Mouse (Mus musculus): ENCODE measurements at regions not wholly inside any gene's neighbourhood (a gene's known extent, or its start where the extent isn't known, plus 50 kb on each side); places are given as distances from the start of the nearest gene placed in this dataset.

DNA sequence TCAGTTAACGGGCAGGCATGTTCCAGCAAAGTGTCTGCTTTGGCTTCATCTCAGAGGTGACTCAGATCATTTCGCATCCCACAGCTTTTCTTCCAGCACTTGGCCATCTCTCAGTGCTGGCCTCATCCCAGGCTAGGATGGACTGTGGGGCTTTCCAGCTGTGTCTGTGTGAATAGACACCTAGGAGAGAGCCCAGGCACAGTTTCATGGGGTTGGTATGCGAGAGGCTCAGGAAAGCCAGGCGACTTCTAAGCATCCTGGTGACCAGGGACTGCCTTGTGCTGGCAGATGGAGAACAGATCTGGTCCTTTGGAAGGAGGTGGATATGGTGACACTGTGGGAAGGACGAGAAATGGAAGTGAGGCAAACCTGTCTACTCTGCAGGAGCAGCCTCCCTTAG lies 182.9 kb downstream of the Cd83 start:
- H3K9me3 ChIP-seq (ENCODE audit: control insufficient read depth, low read length) = no peaks in the 10 kb centered on the region
- H3K4me3 ChIP-seq (ENCODE audit: low read depth, low read length) = no peak overlapping the region
- no peaks in the 10 kb centered on the region for H3K36me3 ChIP-seq (ENCODE audit: control insufficient read depth, insufficient read depth, low read length)
- H3K27me3 ChIP-seq (replicated peaks; ENCODE audit: control insufficient read depth, insufficient read depth, low read length) = no peaks in the 10 kb centered on the region
- no peak overlapping the region for H3K27ac ChIP-seq (ENCODE audit: low read depth)
- no peak for ATAC-seq (replicated peaks; ENCODE audit: low FRiP score, low TSS enrichment, low read depth)
- H3K4me2 ChIP-seq (ENCODE audit: low read length) = no peak overlapping the region
- DNase-seq (ENCODE audit: low spot score) = no peak
- H3K9ac ChIP-seq (ENCODE audit: low read length) = no peak overlapping the region
- H3K4me1 ChIP-seq (replicated peaks; ENCODE audit: control insufficient read depth, insufficient read depth, low read length) = peaks cover 7% of the 10 kb centered on the region; the same call in 1 of the 2 replicates
- WGBS = 72% methylated on average over 5 of the region's 5 CpGs

DNA sequence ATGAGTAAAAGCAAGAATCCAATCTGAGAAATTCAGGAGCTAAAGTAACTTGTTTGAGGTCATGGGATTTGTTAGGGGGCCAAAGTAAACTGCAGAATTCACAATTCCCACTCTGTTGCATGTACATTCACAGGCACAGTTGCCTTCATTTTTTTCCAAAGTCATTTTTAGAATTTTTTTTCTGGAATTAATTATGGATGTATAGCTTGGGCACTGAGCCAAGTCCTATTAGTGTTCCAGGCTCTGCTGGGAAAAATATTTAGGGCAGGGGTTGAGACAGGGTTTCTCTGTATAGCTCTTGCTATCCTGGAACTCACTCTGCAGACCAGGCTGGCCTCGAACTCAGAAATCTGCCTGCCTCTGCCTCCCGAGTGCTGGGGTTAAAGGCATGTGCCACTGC lies 188.3 kb downstream of the Cd83 start:
- ATAC-seq (replicated peaks; ENCODE audit: low FRiP score, low TSS enrichment, low read depth) = no peak

DNA sequence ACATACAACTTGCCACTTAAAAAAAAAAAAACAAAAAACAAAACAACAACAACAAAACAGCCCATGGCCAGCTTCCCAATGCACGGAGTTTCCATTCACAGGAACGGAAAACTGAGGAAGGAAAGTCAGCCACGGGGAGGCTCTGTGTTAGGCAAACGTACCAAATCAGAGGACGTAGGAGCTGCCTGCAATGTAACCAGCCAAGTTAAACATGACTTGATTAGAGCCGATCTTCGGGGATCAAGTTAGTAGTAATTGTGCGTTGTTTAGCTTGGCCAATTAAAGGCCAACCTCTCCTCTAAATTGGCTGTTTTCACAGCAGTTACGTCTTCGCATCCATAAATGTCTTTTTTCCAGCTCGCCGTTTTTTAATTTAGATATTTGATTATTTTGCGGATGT lies 190.7 kb downstream of the Cd83 start:
- ATAC-seq (replicated peaks; ENCODE audit: low FRiP score, low TSS enrichment, low read depth) = no peak
- WGBS = 78% methylated on average over 13 of the region's 13 CpGs
- DNase-seq (ENCODE audit: low spot score) = no peak

More for the DNA sequence above, 188.3 kb downstream of the Cd83 start:
- DNase-seq (ENCODE audit: low spot score) = no peak
- WGBS = 84% methylated on average over 2 of the region's 2 CpGs
- Histone ChIP-seq H3K9ac (ENCODE audit: low read length) (no peak overlapping the region), H3K4me3 (ENCODE audit: low read depth, low read length) (no peak overlapping the region), H3K4me2 (ENCODE audit: low read length) (no peak overlapping the region), H3K4me1 (replicated peaks; ENCODE audit: control insufficient read depth, insufficient read depth, low read length) (no peaks in the 10 kb centered on the region), H3K36me3 (ENCODE audit: control insufficient read depth, insufficient read depth, low read length) (no peaks in the 10 kb centered on the region), H3K27me3 (replicated peaks; ENCODE audit: control insufficient read depth, insufficient read depth, low read length) (no peaks in the 10 kb centered on the region), H3K9me3 (ENCODE audit: control insufficient read depth, low read length) (no peaks in the 10 kb centered on the region), H3K27ac (ENCODE audit: low read depth) (no peak overlapping the region)

DNA sequence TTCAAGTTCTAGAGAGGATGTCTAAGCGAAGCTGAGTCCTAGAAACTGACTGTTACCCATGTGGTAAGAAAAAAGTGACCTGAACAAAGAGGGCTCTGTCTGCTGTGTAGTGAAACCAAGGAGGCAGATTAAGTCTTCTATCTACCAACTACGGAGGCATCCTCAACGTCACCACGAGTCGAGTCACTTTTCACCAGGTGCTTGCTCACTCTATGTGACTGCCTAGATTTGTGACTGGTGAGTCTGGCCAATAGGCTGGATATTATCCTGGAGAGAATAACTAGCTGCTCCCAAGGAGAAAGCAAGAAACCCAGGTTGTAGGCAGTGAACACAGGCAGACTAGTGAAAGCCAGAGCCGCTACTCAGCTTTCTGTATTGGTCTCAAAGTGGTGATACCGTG lies 191.2 kb downstream of the Cd83 start:
- Histone ChIP-seq H3K4me3 (ENCODE audit: low read depth, low read length) (no peak overlapping the region), H3K27me3 (replicated peaks; ENCODE audit: control insufficient read depth, insufficient read depth, low read length) (no peaks in the 10 kb centered on the region), H3K27ac (ENCODE audit: low read depth) (no peak overlapping the region), H3K4me2 (ENCODE audit: low read length) (no peak overlapping the region), H3K36me3 (ENCODE audit: control insufficient read depth, insufficient read depth, low read length) (no peaks in the 10 kb centered on the region), H3K4me1 (replicated peaks; ENCODE audit: control insufficient read depth, insufficient read depth, low read length) (no peaks in the 10 kb centered on the region), H3K9ac (ENCODE audit: low read length) (no peak overlapping the region), H3K9me3 (ENCODE audit: control insufficient read depth, low read length) (no peaks in the 10 kb centered on the region)
- DNase-seq (ENCODE audit: low spot score) (no peak), ATAC-seq (replicated peaks; ENCODE audit: low FRiP score, low TSS enrichment, low read depth) (no peak)
- 80% methylated on average over 7 of the region's 7 CpGs for WGBS

More for the DNA sequence above, 190.7 kb downstream of the Cd83 start:
- no peak overlapping the region for H3K27ac ChIP-seq (ENCODE audit: low read depth)
- no peak overlapping the region for H3K4me3 ChIP-seq (ENCODE audit: low read depth, low read length)
- no peak overlapping the region for H3K9ac ChIP-seq (ENCODE audit: low read length)
- no peaks in the 10 kb centered on the region for H3K36me3 ChIP-seq (ENCODE audit: control insufficient read depth, insufficient read depth, low read length)
- H3K4me1 ChIP-seq (replicated peaks; ENCODE audit: control insufficient read depth, insufficient read depth, low read length) = no peaks in the 10 kb centered on the region
- H3K9me3 ChIP-seq (ENCODE audit: control insufficient read depth, low read length) = no peaks in the 10 kb centered on the region
- H3K4me2 ChIP-seq (ENCODE audit: low read length) = no peak overlapping the region
- H3K27me3 ChIP-seq (replicated peaks; ENCODE audit: control insufficient read depth, insufficient read depth, low read length) = no peaks in the 10 kb centered on the region

DNA sequence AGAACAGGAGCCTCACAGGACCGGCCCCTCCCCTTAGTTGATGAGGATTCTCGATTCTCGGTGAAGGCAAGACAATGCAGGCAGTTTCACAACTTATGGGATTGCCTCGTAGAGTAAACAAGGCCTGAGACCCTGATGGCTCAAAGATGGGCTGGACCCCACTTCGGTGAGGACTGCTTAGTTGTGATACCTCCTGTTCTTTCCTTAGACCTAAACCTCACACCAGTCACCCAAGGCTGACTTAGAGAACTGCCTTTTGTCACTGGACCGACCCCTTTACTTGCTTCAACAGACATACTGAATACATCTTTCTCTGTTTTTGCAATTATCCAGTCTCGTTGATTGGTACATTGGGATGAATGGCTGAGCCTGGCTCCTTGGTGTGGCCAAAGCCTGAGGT lies 192.1 kb downstream of the Cd83 start:
- no peaks in the 10 kb centered on the region for H3K4me1 ChIP-seq (replicated peaks; ENCODE audit: control insufficient read depth, insufficient read depth, low read length)
- no peak for ATAC-seq (replicated peaks; ENCODE audit: low FRiP score, low TSS enrichment, low read depth)
- no peak overlapping the region for H3K27ac ChIP-seq (ENCODE audit: low read depth)
- H3K36me3 ChIP-seq (ENCODE audit: control insufficient read depth, insufficient read depth, low read length) = no peaks in the 10 kb centered on the region
- no peak for DNase-seq (ENCODE audit: low spot score)
- H3K9me3 ChIP-seq (ENCODE audit: control insufficient read depth, low read length) = no peaks in the 10 kb centered on the region
- H3K27me3 ChIP-seq (replicated peaks; ENCODE audit: control insufficient read depth, insufficient read depth, low read length) = no peaks in the 10 kb centered on the region
- H3K9ac ChIP-seq (ENCODE audit: low read length) = no peak overlapping the region
- 66% methylated on average over 7 of the region's 7 CpGs for WGBS
- no peak overlapping the region for H3K4me3 ChIP-seq (ENCODE audit: low read depth, low read length)
- no peak overlapping the region for H3K4me2 ChIP-seq (ENCODE audit: low read length)

DNA sequence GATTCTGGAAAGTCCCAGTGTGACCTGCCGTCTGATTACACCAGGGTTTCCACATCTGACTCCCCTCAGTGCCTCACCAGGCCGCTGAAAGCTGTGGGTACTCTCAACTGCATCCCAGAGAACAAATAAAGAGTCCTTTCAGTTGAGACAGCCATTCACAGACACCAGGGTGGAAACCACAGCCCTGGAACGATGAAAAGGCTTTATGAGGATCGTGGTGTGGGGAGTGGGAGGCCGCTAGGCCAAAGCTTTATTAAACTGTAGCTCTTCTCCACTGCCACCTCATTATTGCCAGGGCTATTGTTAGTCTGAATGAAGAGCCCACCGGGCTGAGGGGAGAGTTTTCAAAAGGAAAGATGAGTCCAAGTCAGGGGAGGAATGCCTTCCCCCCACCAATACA lies 202.8 kb downstream of the Cd83 start:
- peaks cover 17% of the 10 kb centered on the region for H3K4me1 ChIP-seq (replicated peaks; ENCODE audit: control insufficient read depth, insufficient read depth, low read length)
- no peaks in the 10 kb centered on the region for H3K27me3 ChIP-seq (replicated peaks; ENCODE audit: control insufficient read depth, insufficient read depth, low read length)
- H3K4me2 ChIP-seq (ENCODE audit: low read length) = no peak overlapping the region
- no peak overlapping the region for H3K27ac ChIP-seq (ENCODE audit: low read depth)
- no peaks in the 10 kb centered on the region for H3K36me3 ChIP-seq (ENCODE audit: control insufficient read depth, insufficient read depth, low read length)
- no peak for ATAC-seq (replicated peaks; ENCODE audit: low FRiP score, low TSS enrichment, low read depth)
- no peak overlapping the region for H3K9ac ChIP-seq (ENCODE audit: low read length)
- WGBS = 64% methylated on average over 6 of the region's 6 CpGs
- no peaks in the 10 kb centered on the region for H3K9me3 ChIP-seq (ENCODE audit: control insufficient read depth, low read length)
- H3K4me3 ChIP-seq (ENCODE audit: low read depth, low read length) = no peak overlapping the region
- DNase-seq (ENCODE audit: low spot score) = no peak

DNA sequence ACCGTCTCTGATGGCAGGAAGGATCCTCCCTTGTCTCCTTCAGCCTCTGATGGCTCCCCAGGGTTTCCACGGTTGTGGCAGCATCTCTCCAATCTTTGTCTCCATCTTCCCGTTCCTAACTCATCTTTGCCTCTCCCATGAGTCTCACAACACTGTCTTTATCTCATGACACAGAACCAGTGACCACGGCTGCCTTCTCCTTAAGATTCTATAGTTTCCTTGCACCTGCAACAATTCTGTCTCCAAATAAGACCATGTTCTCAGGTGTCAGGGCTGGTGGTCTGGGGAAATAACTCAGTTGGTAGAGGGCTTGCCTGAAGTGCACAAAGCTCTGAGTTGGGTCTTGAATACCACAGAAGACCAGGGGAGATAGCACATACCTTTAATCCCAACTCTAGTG lies 203.8 kb downstream of the Cd83 start:
- Histone ChIP-seq H3K9ac (ENCODE audit: low read length) (no peak overlapping the region), H3K27me3 (replicated peaks; ENCODE audit: control insufficient read depth, insufficient read depth, low read length) (no peaks in the 10 kb centered on the region), H3K4me2 (ENCODE audit: low read length) (no peak overlapping the region), H3K4me3 (ENCODE audit: low read depth, low read length) (no peak overlapping the region), H3K4me1 (replicated peaks; ENCODE audit: control insufficient read depth, insufficient read depth, low read length) (peaks cover 17% of the 10 kb centered on the region), H3K27ac (ENCODE audit: low read depth) (no peak overlapping the region), H3K36me3 (ENCODE audit: control insufficient read depth, insufficient read depth, low read length) (no peaks in the 10 kb centered on the region), H3K9me3 (ENCODE audit: control insufficient read depth, low read length) (no peaks in the 10 kb centered on the region)
- ATAC-seq (replicated peaks; ENCODE audit: low FRiP score, low TSS enrichment, low read depth) (no peak), DNase-seq (ENCODE audit: low spot score) (no peak)
- 86% methylated on average over 4 of the region's 4 CpGs for WGBS

DNA sequence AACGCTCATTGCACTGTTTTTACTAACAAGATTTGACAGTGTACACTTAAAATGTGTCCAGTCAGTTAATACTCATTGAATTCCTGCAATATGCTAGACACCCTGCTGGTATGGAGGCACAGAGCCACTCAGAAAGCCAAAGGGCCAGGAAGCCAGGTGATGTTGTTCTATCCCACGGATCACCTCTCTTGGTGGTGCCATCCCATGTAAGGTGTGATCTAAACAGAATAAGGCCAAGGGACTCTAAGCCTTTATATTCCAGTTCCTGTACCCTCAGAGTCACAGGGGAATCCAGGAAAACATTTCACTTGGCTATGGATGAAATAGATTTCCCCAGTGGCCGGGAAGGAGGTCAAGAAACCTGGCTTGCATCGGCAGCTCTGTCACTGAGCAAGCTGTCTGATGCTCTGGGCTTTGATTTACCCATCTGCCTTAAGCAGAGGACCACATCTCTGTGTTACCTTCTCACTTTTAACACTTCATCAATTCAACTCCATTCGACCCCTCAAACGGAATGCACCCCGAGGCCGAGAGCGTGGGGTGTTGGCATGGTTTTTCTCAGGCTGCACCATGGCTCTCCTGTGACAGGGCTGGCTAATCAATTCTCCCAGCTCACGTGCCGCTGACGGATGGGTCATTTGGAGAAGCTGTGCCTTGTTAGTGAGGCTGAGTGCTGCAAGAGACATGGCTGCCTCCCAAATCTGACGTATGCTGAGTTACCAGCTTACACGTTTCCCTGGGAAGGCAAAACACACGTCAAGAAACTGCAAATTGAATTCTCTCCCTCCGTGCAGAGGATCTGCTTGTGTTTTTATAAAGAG lies 205.9 kb downstream of the Cd83 start:
- no peak for ATAC-seq (replicated peaks; ENCODE audit: low FRiP score, low TSS enrichment, low read depth)
- no peaks in the 10 kb centered on the region for H3K27me3 ChIP-seq (replicated peaks; ENCODE audit: control insufficient read depth, insufficient read depth, low read length)
- no peak overlapping the region for H3K4me3 ChIP-seq (ENCODE audit: low read depth, low read length)
- DNase-seq (ENCODE audit: low spot score) = no peak
- H3K4me1 ChIP-seq (replicated peaks; ENCODE audit: control insufficient read depth, insufficient read depth, low read length) = peaks cover 17% of the 10 kb centered on the region
- H3K27ac ChIP-seq (ENCODE audit: low read depth) = no peak overlapping the region
- WGBS = 34% methylated on average over 16 of the region's 16 CpGs
- H3K9me3 ChIP-seq (ENCODE audit: control insufficient read depth, low read length) = no peaks in the 10 kb centered on the region
- no peaks in the 10 kb centered on the region for H3K36me3 ChIP-seq (ENCODE audit: control insufficient read depth, insufficient read depth, low read length)
- H3K4me2 ChIP-seq (ENCODE audit: low read length) = peak overlapping the region; percentile 7; the same call in 1 of the 2 replicates
- no peak overlapping the region for H3K9ac ChIP-seq (ENCODE audit: low read length)

DNA sequence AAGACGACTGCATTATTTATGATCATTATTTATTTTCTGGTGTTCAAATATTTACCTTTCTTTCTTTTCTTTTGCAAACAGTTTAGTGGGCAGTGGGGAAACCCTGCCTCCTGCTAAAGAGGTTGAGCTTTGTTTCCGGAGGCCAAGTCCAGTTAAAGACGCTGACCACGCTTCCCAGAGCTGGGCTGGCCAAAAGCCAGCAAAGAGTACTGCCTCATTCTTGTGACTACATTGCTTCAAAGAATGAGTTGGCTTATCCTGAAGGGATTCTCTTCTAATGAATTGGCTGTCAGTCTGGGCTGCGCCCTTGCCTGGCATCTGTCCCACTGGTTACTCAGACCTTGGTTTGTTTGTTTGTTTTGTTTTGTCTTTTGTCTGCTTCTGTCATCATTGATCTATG lies 207.2 kb downstream of the Cd83 start:
- Histone ChIP-seq H3K27me3 (replicated peaks; ENCODE audit: control insufficient read depth, insufficient read depth, low read length) (no peaks in the 10 kb centered on the region), H3K9ac (ENCODE audit: low read length) (no peak overlapping the region), H3K4me2 (ENCODE audit: low read length) (peak overlapping the region; percentile 29; the same call in 1 of the 2 replicates), H3K9me3 (ENCODE audit: control insufficient read depth, low read length) (no peaks in the 10 kb centered on the region), H3K27ac (ENCODE audit: low read depth) (no peak overlapping the region), H3K4me1 (replicated peaks; ENCODE audit: control insufficient read depth, insufficient read depth, low read length) (peaks cover 17% of the 10 kb centered on the region), H3K4me3 (ENCODE audit: low read depth, low read length) (no peak overlapping the region), H3K36me3 (ENCODE audit: control insufficient read depth, insufficient read depth, low read length) (no peaks in the 10 kb centered on the region)
- no peak for ATAC-seq (replicated peaks; ENCODE audit: low FRiP score, low TSS enrichment, low read depth)
- DNase-seq (ENCODE audit: low spot score) = no peak
- WGBS = 18% methylated on average over 5 of the region's 5 CpGs

All from intestine, embryonic 14.5 days (tissue).